Mouse (Mus musculus) CD4-positive, CD25-positive, alpha-beta regulatory T cell (primary cell): ENCODE results near the gene Esyt3. TPM values are rescaled to one million over a fixed set of nuclear protein-coding genes. Genes with fewer than 3 reads are reported as not detected.

Experiments
- polyA plus RNA-seq: library from polyadenylated mRNA; unstranded; fragments of 100-300 nt; shearing (Covaris generic); gene quantifications from one replicate; pipeline ENCODE4 v1.2.1, GENCODE M21; 2017

Gene Esyt3
- not detected for polyA plus RNA-seq

DNA sequence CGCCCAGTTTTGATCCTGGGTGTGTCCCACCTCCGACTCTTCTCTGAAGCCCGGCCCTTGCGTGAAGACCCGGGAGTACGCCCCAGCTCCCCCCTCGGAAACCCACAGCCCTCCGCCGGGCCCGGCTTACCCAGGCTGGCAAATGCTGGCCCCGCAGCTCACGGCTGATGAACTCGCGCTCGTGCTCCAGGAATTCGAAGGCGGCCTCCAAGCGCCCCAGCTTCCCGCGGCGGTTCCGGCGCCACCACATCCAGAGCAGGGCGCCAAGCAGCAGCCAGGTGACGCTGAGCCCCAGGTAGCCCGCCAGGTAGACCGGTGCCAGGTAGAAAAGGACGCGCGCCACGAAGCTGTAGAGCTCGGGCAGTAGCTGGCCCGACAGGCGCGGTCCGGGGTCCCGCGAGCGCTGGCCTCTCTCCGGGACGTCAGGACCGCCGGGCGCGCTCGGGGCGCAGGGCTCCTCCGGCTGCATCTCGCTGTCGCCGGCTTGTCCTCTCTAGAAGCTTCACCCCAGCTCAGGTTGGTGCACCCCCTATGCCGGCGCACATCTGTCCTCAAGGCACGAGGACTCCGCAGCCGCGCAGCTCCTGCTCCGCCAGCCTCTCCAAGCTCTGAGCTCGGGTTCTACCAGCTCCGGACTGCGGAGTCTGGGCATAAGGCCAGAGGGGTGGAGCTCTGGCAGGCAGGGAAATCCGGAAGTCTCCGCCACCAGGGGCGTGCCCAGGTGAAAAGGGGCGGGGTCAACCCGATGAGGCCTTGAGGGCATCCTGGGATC is at the start of gene Esyt3:
Esyt3 (minus strand) TSS at position 637 of the 772 bp plus-strand sequence.

Other genes starting within 250 kb of the Esyt3 start
- gene Pik3cb, start 217.9 kb downstream of the Esyt3 start, polyA plus RNA-seq = 8.0 TPM
- not detected for gene Faiml, start 121.3 kb downstream of the Esyt3 start, polyA plus RNA-seq
- 14.5 TPM for gene Cep70, start 115.2 kb downstream of the Esyt3 start, polyA plus RNA-seq
- gene Mras, start 78.8 kb upstream of the Esyt3 start, polyA plus RNA-seq = 0.05 TPM
- gene Nme9, start 92.9 kb upstream of the Esyt3 start, polyA plus RNA-seq = not detected
- gene Armc8, start 210.3 kb upstream of the Esyt3 start, polyA plus RNA-seq = 34.2 TPM
- 34.2 TPM for gene Dbr1, start 217.2 kb upstream of the Esyt3 start, polyA plus RNA-seq